Mouse (Mus musculus) layer of hippocampus, adult 2 months (tissue): ENCODE results near the gene Scamp1. TPM values are rescaled to one million over a fixed set of nuclear protein-coding genes. Genes with fewer than 3 reads are reported as not detected.

Experiments
- DNase-seq, 2 experiments: peaks; one replicate each; pipeline ENCODE4 v3.0.0; 2022; ENCODE audit warnings: low spot score in 2 of 2
- H3K27ac ChIP-seq: fragments of 200-600 bp; 2 replicates; pipeline ENCODE4 v1.8.1; 2022
- H3K4me3 ChIP-seq: fragments of 200-600 bp; 2 replicates; pipeline ENCODE4 v1.8.1; 2022; ENCODE audit warnings: mild to moderate bottlenecking
- CTCF ChIP-seq: fragments of 200-600 bp; conservative IDR thresholded peaks from 2 replicates; pipeline ENCODE4 v1.8.1; 2022; ENCODE audit warnings: antibody characterized with exemption, mild to moderate bottlenecking, moderate library complexity
- total RNA-seq, 2 experiments: library from RNA; stranded (reverse); gene quantifications; 2 replicates each; pipeline ENCODE4 v1.2.3; 2021

Gene Scamp1
- total RNA-seq, 2 experiments from 2014 or later: 168 TPM

DNA sequence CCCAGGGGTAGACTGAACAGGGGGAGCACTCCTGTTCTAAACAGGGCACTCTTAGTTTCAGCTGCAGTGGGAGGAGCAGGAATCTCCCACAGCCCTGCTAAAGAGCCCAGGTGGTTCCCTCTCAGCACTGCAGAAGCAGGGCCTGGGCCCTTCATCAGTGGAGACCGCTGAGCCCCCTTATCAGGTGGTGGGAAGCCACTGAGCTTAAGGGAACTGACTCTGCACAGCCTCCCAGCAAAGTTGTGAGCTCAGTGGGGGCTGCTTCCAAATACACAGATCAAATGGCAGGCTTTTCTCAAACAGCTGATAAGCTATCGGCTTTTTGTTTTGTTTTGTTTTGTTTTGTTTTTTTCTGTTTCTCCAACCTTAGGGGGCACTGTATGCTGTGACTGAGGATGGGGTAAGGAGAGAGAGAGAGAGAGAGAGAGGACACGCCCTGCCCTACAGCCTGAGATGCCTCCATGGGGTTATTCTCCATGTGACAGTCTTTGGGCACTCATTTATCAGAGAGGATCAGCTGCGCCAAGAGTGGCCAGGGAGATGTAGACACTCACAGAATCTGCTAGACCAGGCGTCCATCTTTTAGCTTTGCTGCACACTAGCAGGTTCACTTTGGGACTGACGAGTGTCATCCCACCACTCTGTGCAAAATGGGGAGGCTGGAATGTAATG, 110.1 kb downstream of the Scamp1 start:
- H3K27ac ChIP-seq: peak overlapping the region; percentile 94
- peak overlapping the region; percentile 71 for H3K4me3 ChIP-seq
- 0 out of 2 replicates have a peak, but pooled peaks have one; percentile 9 for TF ChIP-seq CTCF
- no peak for DNase-seq

DNA sequence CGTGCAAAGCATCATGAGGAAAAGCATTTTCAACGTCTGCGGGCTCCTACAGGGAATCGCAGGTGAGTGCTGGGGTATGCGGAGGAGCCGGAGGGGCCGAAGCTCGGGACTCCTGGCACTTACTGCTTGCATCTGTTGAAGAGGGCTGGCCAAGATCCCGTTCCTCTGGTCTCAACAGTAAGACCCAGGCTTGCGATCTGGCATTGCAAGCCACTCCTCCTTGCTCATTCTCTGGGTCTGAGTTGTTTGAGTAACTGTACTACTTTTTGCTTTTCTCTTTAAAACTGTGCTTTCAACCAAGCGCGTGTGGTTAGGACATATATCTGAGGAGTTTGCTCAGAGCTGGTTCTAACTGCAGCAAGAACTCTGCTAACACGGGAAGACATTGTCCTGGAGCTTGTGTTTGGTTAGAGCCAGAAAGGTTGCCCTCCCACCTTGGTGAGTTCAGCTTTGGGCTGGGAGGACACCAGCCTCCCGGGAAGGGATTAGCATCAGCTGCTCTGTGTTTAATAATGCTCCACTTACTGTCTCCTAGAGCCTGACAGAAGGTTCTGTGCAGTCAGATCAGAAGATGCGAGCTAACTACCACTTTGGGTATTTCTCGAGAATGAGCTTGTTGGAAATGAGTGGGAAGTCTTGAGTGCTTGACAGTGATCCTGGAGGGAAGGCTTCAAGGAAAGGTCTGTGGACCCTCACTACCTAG, 110.9 kb downstream of the Scamp1 start:
- peak in 1 of 2 experiments; percentile 27 for DNase-seq
- no peak for TF ChIP-seq CTCF
- Histone ChIP-seq H3K4me3 (peak overlapping the region; percentile 71), H3K27ac (peak overlapping the region; percentile 94)

DNA sequence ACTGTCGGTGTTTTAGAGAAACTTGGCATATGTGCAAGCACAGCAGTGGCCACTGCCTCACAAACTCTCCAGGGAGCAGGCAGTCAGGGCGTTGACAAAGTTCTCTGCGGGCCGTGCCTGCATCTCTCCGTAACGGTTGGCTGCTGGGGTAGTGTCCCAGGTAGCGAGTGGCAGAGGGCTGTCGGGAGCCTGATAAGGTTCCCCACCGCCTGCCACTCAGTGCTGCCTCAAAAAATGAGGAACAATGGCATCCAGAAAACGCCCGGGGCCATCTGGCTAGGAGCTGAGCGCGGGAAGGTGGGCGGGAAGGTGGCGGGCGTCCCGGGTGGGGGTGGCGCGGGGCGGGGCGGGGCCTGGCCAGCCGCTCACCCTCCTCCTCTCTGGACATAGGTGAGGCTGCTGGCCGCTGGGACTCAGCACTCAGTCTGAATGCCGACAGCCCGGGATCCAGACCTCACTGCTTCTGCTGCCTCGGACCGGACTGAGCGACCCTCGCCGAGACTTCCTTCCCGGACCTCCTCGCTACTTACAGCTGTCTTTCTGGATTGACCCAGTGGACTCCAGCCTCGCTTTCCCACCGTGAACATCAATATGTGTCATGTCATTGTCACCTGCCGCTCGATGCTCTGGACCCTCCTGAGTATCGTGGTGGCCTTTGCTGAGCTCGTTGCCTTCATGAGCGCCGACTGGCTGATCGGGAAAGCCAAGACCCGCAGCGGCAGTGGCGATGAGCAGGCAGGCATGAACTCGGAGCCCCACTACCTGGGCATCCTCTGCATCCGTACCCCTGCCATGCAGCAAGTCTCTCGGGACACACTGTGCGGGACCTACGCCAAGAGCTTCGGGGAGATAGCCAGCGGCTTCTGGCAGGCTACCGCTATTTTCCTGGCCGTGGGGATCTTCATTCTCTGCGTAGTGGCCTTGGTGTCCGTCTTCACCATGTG, 111.8 kb downstream of the Scamp1 start:
- no peak for TF ChIP-seq CTCF
- H3K27ac ChIP-seq: peak overlapping the region; percentile 94
- peak in 1 of 2 experiments; percentile 47 for DNase-seq
- H3K4me3 ChIP-seq: peak overlapping the region; percentile 71

DNA sequence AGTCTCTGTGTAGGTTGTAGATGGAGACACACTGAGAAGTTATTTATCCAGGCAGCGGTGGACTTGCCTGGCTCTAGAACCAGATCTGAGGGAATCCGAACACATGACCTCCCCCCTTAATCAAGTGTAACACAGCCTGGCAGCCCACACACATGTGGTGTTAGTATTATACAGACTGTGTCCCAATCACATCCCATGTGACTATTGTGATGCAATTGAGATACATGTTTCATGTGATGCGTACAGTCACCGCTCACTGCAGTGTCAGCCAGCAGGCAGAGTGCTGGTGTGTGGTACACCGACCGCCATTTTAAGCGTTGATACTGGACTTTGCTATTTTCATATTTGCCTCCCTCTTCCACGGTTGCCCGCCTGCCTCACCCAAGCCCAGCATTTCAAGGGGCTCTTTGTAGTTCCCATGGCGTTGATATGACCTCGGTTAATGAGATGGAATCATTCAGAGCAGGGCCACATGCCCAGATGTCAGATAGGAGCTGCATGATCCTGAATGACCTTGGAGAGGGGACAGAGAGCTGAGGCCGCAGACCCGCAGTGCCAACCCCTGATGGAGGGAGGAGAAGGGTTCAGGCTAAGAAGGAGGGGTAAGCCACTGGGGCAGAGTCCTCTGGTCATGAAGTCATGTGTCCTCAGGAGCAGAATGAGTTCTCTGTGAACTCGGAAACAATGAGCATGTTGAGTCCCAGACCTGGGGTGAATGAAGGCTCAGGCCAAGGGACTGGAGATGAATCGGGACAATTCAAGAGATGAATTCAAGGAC, 112.9 kb downstream of the Scamp1 start:
- no peak for TF ChIP-seq CTCF
- no peak for DNase-seq
- peak overlapping the region; percentile 94 for H3K27ac ChIP-seq

DNA sequence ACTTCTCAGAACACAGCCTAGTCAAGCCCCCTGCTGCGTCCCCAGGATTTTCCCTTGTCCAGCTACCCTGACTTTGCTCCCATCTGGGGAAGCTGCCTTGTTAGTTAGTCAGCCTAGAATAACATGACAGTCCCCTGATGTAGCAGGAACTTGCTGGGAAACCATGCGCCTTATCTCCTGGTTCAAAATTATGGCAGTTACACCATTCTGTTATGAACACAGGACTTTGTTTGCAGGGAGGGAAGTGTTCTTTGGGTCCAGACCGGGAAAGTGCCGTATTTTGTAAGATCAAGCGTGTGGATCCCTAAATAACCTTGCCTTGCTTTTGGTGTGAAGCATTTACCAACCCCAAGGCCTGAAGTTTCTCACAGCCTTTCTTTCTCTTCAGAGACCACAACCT, 114.0 kb downstream of the Scamp1 start:
- no peak for TF ChIP-seq CTCF

More for the DNA sequence above, 112.9 kb downstream of the Scamp1 start:
- no peak overlapping the region; the same call in 1 of the 2 replicates for H3K4me3 ChIP-seq

DNA sequence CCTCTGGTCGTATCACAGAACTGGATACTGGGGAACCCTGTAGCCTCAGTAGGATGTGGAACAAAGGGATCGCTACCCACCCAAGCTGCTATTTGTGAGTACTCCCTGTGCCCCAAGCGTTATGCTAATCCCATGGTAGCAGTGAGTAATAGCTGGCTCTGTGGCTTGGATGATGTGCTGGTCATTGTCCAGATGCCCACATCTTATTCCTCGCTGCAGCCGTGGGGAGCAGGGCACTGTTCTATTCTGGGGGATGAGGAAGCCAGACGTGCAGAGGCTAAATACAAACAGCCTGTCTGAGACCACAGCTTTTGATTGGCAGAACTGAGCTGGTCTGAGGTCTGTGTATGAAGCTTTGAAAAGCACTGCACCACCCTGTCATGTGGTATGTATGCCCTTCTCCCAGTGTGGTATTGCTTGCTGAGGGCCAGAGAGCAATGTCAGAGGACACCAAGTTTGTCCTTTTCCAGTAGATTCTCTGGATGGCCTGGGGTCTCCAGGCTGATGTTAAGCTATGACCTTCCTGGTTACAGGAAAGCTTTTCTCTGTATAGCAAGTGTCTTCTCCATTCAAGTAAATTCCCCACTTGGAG, 116.2 kb downstream of the Scamp1 start:
- no peak overlapping the region for H3K4me3 ChIP-seq
- DNase-seq: no peak
- H3K27ac ChIP-seq: no peak overlapping the region
- TF ChIP-seq CTCF: no peak

More for the DNA sequence above, 114.0 kb downstream of the Scamp1 start:
- no peak for DNase-seq
- Histone ChIP-seq H3K27ac (no peak overlapping the region), H3K4me3 (no peak overlapping the region)

DNA sequence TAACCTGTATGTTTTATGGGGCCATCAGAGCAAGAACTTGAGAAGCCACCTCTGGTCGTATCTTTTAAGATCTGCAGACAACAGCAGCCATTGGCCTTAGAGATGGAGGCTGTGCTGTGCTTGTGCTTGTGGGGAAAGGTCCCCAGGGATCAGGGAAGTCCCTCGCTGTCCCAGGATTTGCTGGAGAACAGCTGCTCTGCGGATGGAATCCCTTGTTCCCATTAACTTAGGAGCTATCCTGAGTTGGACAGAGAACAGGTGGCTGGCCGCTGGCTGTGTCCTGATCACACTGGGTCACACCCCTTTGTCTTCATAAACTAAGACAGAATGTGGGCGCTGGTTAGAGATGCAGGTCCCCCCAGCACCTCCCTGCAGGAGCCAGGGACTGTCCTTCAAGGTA, 117.3 kb downstream of the Scamp1 start:
- no peak for TF ChIP-seq CTCF

DNA sequence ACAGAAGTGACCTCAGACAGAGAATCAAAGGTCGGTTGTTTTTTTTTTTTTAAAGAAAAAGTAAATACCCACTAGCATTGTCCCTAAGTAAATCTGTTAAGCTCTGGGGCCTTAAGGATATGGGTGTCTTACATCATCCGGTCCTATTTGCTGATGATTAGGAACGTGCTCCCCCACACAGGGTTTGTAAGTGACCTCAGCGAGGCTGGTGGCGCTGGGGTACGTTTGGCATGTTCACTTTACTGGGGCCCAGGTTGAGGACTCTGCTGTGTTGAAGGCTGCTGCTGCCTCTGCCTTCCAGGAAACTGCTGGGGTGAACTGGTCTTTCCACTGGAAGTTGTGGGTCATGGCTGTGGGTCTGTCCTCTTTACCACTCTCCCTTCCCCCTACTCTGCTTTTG, 121.2 kb downstream of the Scamp1 start:
- Histone ChIP-seq H3K4me3 (no peak overlapping the region), H3K27ac (no peak overlapping the region)
- no peak for TF ChIP-seq CTCF
- DNase-seq: no peak

More for the DNA sequence above, 117.3 kb downstream of the Scamp1 start:
- DNase-seq: no peak
- no peak overlapping the region for H3K27ac ChIP-seq
- H3K4me3 ChIP-seq: no peak overlapping the region

DNA sequence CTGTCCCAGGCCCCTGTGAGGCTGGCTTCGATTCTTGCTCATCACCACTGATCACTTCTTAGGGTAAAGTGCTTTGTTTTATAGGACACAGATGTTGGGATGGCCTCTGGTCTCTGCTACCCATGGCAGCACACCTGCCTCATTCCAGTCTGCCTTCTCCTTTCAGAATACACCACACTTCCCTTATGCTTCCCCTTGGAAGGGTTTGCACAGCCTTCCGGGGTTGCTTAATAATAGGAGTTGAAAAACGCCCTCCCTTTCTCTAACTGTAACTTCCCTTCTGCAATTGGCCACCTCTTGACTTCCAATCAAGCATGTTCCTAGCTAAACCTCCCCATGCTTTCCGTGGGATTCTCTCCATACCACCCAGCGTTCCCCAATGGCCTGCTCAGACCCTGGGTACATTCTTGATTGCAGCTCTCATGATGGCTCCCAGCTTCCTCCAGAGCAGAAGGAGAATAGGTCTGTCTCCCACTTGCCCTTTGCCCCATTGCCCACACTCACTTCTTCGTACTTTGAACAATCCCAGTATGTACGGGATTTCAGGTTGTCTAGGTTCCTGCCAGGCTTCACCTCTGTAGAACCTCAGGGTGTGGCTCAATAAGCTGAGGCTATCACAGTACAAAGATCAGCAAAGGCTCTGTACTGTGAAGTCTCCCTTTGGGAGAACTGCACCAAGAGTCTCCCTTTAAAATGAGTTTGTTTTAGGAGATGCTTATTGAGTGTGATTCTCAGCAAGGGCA, 126.0 kb downstream of the Scamp1 start:
- no peak for TF ChIP-seq CTCF
- Histone ChIP-seq H3K4me3 (no peak overlapping the region), H3K27ac (no peak overlapping the region)
- no peak for DNase-seq

DNA sequence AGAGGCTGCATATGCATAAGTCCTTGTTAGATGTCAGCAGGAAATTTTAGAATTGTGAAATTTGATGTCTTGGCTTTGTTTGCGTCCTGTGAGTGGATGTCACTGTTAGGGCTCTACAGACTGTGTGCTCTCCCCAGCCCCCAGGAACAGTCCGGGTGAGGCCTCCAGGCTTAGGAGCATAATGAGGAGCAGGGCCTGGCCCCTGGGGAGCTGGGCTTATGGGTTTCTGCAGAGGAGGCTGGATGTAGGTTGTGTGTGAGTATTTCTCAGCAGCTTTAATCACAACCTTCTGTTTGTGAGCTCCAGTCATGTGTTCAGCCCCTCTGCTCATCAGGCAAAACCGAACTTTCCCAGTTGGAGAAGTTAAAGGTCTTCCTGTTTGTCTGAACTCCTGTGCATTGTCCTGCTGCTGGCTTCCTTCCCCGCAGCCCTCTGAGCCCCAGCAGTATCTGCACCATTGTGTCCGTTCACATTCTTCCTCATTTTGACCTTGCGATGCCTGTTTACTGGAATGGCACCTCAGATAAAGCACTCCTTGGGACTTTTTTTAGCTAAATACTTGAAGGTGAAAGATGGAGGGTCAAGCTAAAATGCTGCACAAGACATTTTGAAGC, 126.7 kb downstream of the Scamp1 start:
- TF ChIP-seq CTCF: no peak
- no peak overlapping the region for H3K27ac ChIP-seq
- no peak overlapping the region for H3K4me3 ChIP-seq
- DNase-seq: no peak
